Mouse (Mus musculus): ENCODE data around the gene Prdm10. TPM values are rescaled to one million over a fixed set of nuclear protein-coding genes. Genes with fewer than 3 reads are reported as not detected.

The Prdm10 gene
- polyA plus RNA-seq, 1 experiment from 2014 or later, result 1.1 TPM

DNA sequence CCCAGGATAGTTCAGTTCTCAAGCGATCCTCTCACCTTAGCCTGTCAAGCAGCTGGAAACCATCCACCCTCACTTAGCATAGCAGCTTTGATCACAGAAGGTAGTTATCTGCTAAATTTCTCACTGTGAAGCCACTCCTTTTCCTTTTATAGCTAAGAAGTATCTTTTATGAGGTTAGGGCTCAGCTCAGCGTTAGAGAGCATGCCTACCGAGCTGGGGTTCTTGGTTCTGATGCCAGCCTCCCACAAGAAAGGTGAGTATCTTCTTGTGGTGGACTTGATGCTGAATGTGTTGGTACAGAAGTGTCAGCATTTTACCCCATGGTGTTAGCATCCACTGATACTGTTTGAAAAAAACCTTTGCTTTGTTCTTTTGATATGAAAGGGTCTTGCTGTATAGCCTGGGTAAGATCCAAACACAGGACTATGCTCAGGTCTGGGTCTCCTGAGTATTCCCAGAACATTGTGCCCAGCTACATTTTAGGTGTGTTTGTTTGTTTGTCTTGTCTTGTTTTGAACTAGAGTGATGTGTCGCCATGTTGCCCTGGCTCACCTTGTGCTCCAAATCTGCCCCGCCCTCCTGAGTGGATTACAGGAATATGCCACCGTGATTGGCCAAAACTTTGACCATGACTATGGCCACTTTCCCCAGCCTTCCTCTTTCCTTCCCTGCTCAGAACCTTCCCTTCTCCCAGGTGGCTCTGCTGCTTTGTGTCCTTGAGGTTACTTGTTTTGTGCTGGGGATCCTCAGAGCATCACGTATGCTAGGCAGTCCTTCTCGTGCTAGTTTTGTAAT lies 8.9 kb upstream of the Prdm10 start:
- Histone ChIP-seq H3K4me3 (ENCODE audit: low read depth, low read length) (no peak overlapping the region), H3K27me3 (ENCODE audit: control insufficient read depth, insufficient read depth, low read length) (no peaks in the 10 kb centered on the region), H3K9me3 (ENCODE audit: control insufficient read depth, low read length) (no peaks in the 10 kb centered on the region), H3K4me2 (replicated peaks; ENCODE audit: low read depth) (no peak overlapping the region), H3K27ac (replicated peaks) (no peak overlapping the region), H3K36me3 (ENCODE audit: control insufficient read depth, insufficient read depth, low read length) (no peaks in the 10 kb centered on the region), H3K9ac (ENCODE audit: low read length) (no peak overlapping the region), H3K4me1 (replicated peaks; ENCODE audit: control insufficient read depth, insufficient read depth) (no peaks in the 10 kb centered on the region)
- TF ChIP-seq EP300 (optimal IDR thresholded peaks at IDR 0.05) (no peak), CTCF (IDR thresholded peaks at IDR 0.05; ENCODE audit: low read depth) (no peak)
- ATAC-seq (ENCODE audit: low FRiP score, low TSS enrichment), result no peak
- no peak for DNase-seq (ENCODE audit: low spot score)
- 69% methylated on average over 8 of the region's 8 CpGs for WGBS

DNA sequence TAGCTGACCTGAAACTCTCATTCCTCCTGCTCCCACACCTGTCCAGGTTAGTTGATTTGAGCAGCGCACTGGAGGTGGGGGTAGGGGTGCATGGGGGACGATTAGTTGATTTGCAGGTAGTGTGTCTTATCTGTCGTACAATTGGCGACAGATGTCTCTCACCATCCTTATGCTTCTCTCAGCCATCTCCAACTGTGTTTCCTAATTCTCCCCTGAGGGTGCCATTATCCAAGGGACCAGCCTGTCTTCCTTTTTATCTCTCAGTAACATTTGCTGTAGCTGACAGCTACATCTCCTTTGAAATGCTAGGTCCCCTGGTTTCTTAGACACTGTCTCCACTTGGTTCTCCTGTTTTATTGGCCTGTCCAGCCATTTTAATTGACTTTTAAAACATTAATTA lies 8.2 kb upstream of the Prdm10 start:
- no peak overlapping the region for H3K4me2 ChIP-seq (replicated peaks; ENCODE audit: low read depth)
- no peaks in the 10 kb centered on the region for H3K27me3 ChIP-seq (ENCODE audit: control insufficient read depth, insufficient read depth, low read length)
- H3K9ac ChIP-seq (ENCODE audit: low read length), result no peak overlapping the region
- H3K27ac ChIP-seq (replicated peaks), result no peak overlapping the region
- no peak for TF ChIP-seq CTCF (IDR thresholded peaks at IDR 0.05; ENCODE audit: low read depth)
- TF ChIP-seq EP300 (optimal IDR thresholded peaks at IDR 0.05), result no peak
- H3K36me3 ChIP-seq (ENCODE audit: control insufficient read depth, insufficient read depth, low read length), result no peaks in the 10 kb centered on the region
- 81% methylated on average over 4 of the region's 4 CpGs for WGBS
- H3K4me3 ChIP-seq (ENCODE audit: low read depth, low read length), result no peak overlapping the region
- DNase-seq (ENCODE audit: low spot score) (no peak), ATAC-seq (ENCODE audit: low FRiP score, low TSS enrichment) (no peak)
- no peaks in the 10 kb centered on the region for H3K4me1 ChIP-seq (replicated peaks; ENCODE audit: control insufficient read depth, insufficient read depth)
- H3K9me3 ChIP-seq (ENCODE audit: control insufficient read depth, low read length), result no peaks in the 10 kb centered on the region

DNA sequence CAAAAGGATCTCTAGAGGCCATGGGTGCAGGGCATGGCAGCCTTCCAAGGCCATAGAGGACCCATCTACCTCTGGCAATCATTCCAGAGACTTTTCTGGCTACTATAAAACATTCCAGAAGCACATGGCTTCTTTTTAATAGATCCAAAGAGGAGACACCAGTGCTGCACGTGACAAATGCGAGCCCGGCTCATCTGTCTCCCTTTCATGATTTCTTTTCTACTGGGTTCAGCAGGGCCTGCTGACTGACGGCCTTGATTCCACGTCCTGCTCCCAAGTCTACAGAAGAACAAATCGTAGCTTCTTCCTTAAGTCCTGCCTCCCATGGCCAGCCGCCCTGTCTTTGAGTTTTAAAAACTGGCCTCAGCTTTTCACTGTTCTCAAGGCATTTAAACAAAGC lies 1.7 kb upstream of the Prdm10 start:
- ATAC-seq (ENCODE audit: low FRiP score, low TSS enrichment), result no peak
- H3K27me3 ChIP-seq (ENCODE audit: control insufficient read depth, insufficient read depth, low read length), result no peaks in the 10 kb centered on the region
- no peak overlapping the region for H3K9ac ChIP-seq (ENCODE audit: low read length)
- DNase-seq (ENCODE audit: low spot score), result no peak
- H3K9me3 ChIP-seq (ENCODE audit: control insufficient read depth, low read length), result no peaks in the 10 kb centered on the region
- no peak overlapping the region for H3K4me3 ChIP-seq (ENCODE audit: low read depth, low read length)
- 58% methylated on average over 7 of the region's 7 CpGs for WGBS
- peak overlapping the region; percentile 99 for H3K27ac ChIP-seq (replicated peaks)
- no peak overlapping the region for H3K4me2 ChIP-seq (replicated peaks; ENCODE audit: low read depth)
- no peaks in the 10 kb centered on the region for H3K36me3 ChIP-seq (ENCODE audit: control insufficient read depth, insufficient read depth, low read length)
- peaks cover 4% of the 10 kb centered on the region; the same call in 1 of the 2 replicates for H3K4me1 ChIP-seq (replicated peaks; ENCODE audit: control insufficient read depth, insufficient read depth)
- TF ChIP-seq EP300 (optimal IDR thresholded peaks at IDR 0.05) (no peak), CTCF (IDR thresholded peaks at IDR 0.05; ENCODE audit: low read depth) (no peak)

DNA sequence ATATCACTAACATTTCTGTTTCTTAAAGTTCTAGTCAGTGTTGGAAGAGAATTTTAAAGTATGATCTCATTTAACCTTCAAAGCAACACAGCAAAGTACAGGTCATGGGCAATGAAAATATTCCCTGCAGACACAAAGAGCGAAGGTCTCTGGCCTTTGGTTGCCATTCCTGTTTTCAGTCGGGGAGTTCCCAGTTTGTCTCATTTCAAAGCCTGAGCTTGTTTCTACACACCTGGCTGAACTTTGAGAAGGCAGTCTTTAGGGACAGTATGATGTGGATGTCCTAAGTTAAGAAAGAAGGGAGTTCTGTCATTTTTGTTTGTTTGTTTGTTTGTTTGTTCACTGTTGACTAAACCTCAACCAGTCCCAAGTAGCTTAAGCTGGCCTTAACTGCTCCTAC lies 1.0 kb upstream of the Prdm10 start:
- H3K27me3 ChIP-seq (ENCODE audit: control insufficient read depth, insufficient read depth, low read length), result no peaks in the 10 kb centered on the region
- peak overlapping the region; percentile 99 for H3K27ac ChIP-seq (replicated peaks)
- TF ChIP-seq CTCF (IDR thresholded peaks at IDR 0.05; ENCODE audit: low read depth), result no peak
- TF ChIP-seq EP300 (optimal IDR thresholded peaks at IDR 0.05), result no peak
- peak overlapping the region; percentile 79 for H3K4me3 ChIP-seq (ENCODE audit: low read depth, low read length)
- H3K4me1 ChIP-seq (replicated peaks; ENCODE audit: control insufficient read depth, insufficient read depth), result peaks cover 4% of the 10 kb centered on the region; the same call in 1 of the 2 replicates
- H3K9me3 ChIP-seq (ENCODE audit: control insufficient read depth, low read length), result no peaks in the 10 kb centered on the region
- H3K4me2 ChIP-seq (replicated peaks; ENCODE audit: low read depth), result peak overlapping the region; percentile 70
- peak overlapping the region; percentile 95 for H3K9ac ChIP-seq (ENCODE audit: low read length)
- DNase-seq (ENCODE audit: low spot score) (peak; percentile 36), ATAC-seq (ENCODE audit: low FRiP score, low TSS enrichment) (no peak)
- no peaks in the 10 kb centered on the region for H3K36me3 ChIP-seq (ENCODE audit: control insufficient read depth, insufficient read depth, low read length)
- 47% methylated on average over 2 of the region's 2 CpGs for WGBS

DNA sequence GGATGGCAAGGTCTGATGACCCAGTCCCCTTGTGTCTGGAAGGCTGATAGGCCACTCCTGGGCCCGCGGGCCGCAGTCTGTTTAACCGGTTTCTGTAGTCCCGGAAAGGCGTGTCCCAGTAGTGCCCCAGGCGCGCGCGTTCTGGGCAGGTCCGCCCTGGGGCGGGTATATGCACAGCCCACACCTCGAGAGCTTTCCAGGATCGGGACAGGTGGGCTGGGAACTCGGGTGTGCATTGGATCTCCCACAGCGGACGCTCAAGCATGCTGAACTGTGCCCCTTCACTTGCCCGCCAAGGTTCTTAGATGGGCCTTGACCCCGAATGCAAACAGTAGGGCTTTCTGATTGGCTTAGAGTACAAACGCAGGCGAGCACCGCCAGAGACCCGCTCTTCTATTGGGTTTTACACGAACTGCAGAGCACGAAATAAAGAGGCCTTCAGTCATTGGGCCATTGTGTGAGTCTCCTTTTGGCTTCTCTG lies 413 bp upstream of the Prdm10 start:
- ATAC-seq (ENCODE audit: low FRiP score, low TSS enrichment), result peak; percentile 87
- Histone ChIP-seq H3K27me3 (ENCODE audit: control insufficient read depth, insufficient read depth, low read length) (no peaks in the 10 kb centered on the region), H3K4me1 (replicated peaks; ENCODE audit: control insufficient read depth, insufficient read depth) (peaks cover 4% of the 10 kb centered on the region; the same call in 1 of the 2 replicates), H3K27ac (replicated peaks) (peak overlapping the region; percentile 99), H3K9me3 (ENCODE audit: control insufficient read depth, low read length) (no peaks in the 10 kb centered on the region), H3K9ac (ENCODE audit: low read length) (peak overlapping the region; percentile 95), H3K36me3 (ENCODE audit: control insufficient read depth, insufficient read depth, low read length) (no peaks in the 10 kb centered on the region), H3K4me2 (replicated peaks; ENCODE audit: low read depth) (peak overlapping the region; percentile 70), H3K4me3 (ENCODE audit: low read depth, low read length) (peak overlapping the region; percentile 79)
- WGBS, result under 1% methylated on average over 25 of the region's 25 CpGs
- no peak for TF ChIP-seq CTCF (IDR thresholded peaks at IDR 0.05; ENCODE audit: low read depth)
- peak; percentile 53 for TF ChIP-seq EP300 (optimal IDR thresholded peaks at IDR 0.05)
- peak; percentile 95 for DNase-seq (ENCODE audit: low spot score)
